Mouse (Mus musculus): Measurements from ENCODE around the gene Nudt9. TPM values are rescaled to one million over a fixed set of nuclear protein-coding genes. Genes with fewer than 3 reads are reported as not detected.

The Nudt9 gene
- 48.4 and 53.9 TPM in 2 replicates for polyA plus RNA-seq (2014; fragmentation: Nextera tagmentation; extraction: Ambion mirVana)

DNA sequence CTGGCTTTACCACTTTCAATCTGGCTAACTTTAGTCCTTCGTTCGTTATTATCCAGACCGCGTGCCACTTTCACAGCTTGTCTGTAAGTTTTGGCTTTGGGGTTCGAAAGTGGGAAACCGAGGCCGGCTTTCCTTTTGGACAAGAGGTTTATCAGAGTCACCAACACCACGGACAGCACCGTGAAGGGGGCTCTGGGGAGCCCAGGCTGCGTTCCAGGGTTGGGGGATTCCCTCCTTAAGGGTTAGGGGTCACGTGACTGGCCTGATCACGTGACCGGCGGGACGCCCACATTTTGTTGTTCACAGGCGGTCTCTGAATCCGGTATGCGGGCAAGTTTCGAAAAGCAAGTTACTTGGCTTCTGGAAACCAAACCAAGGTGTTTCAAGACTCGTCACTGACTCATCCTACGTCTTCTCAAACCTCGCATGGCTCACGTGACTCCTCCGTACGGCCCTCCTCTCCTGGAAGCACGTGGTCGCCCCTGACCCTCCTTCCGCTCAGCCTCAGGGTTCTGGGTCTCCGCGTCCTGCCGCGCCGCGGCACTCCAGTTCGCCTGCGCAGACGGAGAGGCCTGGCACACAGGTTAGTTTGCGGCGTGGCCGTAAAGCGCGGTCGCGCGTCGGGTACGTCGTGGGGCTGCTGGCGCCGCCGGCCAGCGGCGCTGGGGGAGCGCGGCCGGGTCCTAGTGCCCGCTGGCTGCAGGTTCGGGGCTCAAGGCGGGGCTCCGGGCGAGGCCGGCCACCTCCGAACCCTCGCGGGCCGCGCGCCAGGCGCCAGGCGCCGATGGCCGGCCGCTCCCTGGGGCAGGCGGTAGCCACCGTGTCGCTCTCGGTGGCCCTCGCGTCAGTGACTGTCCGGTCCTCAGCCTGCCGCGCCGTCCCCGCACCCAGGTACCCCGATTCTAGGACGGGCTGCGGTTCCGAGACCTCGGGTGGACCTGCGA lies at the start of gene Nudt9:
Gene Nudt9 (plus strand): TSS at position 51 of the 944 bp plus-strand sequence.
- Histone ChIP-seq H3K9me3 (ENCODE audit: control insufficient read depth, low read length) (no peaks in the 10 kb centered on the region), H3K4me2 (ENCODE audit: low read length) (peak within 1 kb of the TSS; percentile 82), H3K4me1 (ENCODE audit: control insufficient read depth in 2 of 2, insufficient read depth in 2 of 2, low read length in 2 of 2) (peaks cover 7 to 27% of the 10 kb centered on the region in 2 experiments), H3K27ac (replicated peaks in 1 of 2; ENCODE audit: control insufficient read depth in 1 of 2, insufficient read depth in 1 of 2, low read depth in 2 of 2, low read length in 2 of 2) (peak within 1 kb of the TSS; percentile 72 to 88), H3K4me3 (ENCODE audit: control insufficient read depth in 1 of 2, insufficient read depth in 1 of 2, low read depth in 1 of 2, low read length in 2 of 2) (peak within 1 kb of the TSS; percentile 75 to 76), H3K36me3 (ENCODE audit: control insufficient read depth, insufficient read depth, low read length) (peaks cover 12% of the 10 kb centered on the region), H3K9ac (ENCODE audit: low read length) (peak within 1 kb of the TSS; percentile 89), H3K27me3 (ENCODE audit: control insufficient read depth, insufficient read depth, low read length) (no peaks in the 10 kb centered on the region)
- peak; percentile 96 for ATAC-seq (ENCODE audit: insufficient number of reproducible peaks, insufficient read depth, low FRiP score, low read depth)
- 4% methylated on average over 89 of the region's 90 CpGs for WGBS

DNA sequence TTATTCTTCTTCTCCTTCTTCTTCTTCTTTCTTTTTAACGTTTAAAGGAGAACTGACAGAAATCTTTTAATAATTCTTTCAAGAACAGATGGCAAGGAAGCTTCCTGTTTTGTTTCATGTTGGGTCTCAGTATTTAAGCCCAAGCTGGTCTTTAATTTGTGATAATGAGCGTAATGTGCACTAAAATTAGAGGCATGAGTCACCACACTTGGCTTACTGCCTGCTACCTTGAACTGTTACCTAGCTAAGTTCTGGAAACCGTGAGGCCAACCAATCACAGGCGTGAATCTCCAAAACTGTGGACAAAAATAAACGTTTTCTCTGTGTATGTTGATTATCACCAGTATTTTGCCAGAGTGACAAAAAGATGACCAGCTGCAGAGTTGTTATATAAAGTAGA lies 47.4 kb upstream of the Nudt9 start:
- H3K36me3 ChIP-seq (ENCODE audit: control insufficient read depth, insufficient read depth, low read length) = peaks cover 27% of the 10 kb centered on the region
- H3K9ac ChIP-seq (ENCODE audit: low read length) = peak overlapping the region; percentile 5; the same call in 1 of the 2 replicates
- peaks cover 0 to 3% of the 10 kb centered on the region in 2 experiments; a peak in 1 of 4 replicates for H3K4me1 ChIP-seq (ENCODE audit: control insufficient read depth in 2 of 2, insufficient read depth in 2 of 2, low read length in 2 of 2)
- no peaks in the 10 kb centered on the region for H3K9me3 ChIP-seq (ENCODE audit: control insufficient read depth, low read length)
- peak overlapping the region; percentile 27; the same call in 1 of the 2 replicates for H3K4me2 ChIP-seq (ENCODE audit: low read length)
- no peak overlapping the region for H3K4me3 ChIP-seq (ENCODE audit: control insufficient read depth in 1 of 2, insufficient read depth in 1 of 2, low read depth in 1 of 2, low read length in 2 of 2)
- no peaks in the 10 kb centered on the region for H3K27me3 ChIP-seq (ENCODE audit: control insufficient read depth, insufficient read depth, low read length)
- no peak for ATAC-seq (ENCODE audit: insufficient number of reproducible peaks, insufficient read depth, low FRiP score, low read depth)
- WGBS = 32% methylated on average over 5 of the region's 5 CpGs
- peak overlapping the region; percentile 34 to 73; a peak in 3 of 4 replicates for H3K27ac ChIP-seq (replicated peaks in 1 of 2; ENCODE audit: control insufficient read depth in 1 of 2, insufficient read depth in 1 of 2, low read depth in 2 of 2, low read length in 2 of 2)

- Histone ChIP-seq H3K27me3 (ENCODE audit: control insufficient read depth, insufficient read depth, low read length) (no peaks in the 10 kb centered on the region), H3K4me1 (ENCODE audit: control insufficient read depth in 2 of 2, insufficient read depth in 2 of 2, low read length in 2 of 2) (peaks cover 0 to 3% of the 10 kb centered on the region in 2 experiments; a peak in 1 of 4 replicates), H3K36me3 (ENCODE audit: control insufficient read depth, insufficient read depth, low read length) (peaks cover 28% of the 10 kb centered on the region), H3K9me3 (ENCODE audit: control insufficient read depth, low read length) (no peaks in the 10 kb centered on the region), H3K4me2 (ENCODE audit: low read length) (no peak overlapping the region), H3K9ac (ENCODE audit: low read length) (no peak overlapping the region), H3K4me3 (ENCODE audit: control insufficient read depth in 1 of 2, insufficient read depth in 1 of 2, low read depth in 1 of 2, low read length in 2 of 2) (no peak overlapping the region), H3K27ac (replicated peaks in 1 of 2; ENCODE audit: control insufficient read depth in 1 of 2, insufficient read depth in 1 of 2, low read depth in 2 of 2, low read length in 2 of 2) (peak overlapping the region in 1 of 2 experiments; percentile 34; a peak in 1 of 4 replicates)
- WGBS = 4% methylated on average over 5 of the region's 5 CpGs
- ATAC-seq (ENCODE audit: insufficient number of reproducible peaks, insufficient read depth, low FRiP score, low read depth) = no peak
These were observed 46.4 kb upstream of the Nudt9 start for GRCm38 (mm10) chr5:103999738-104000137.

- no peaks in the 10 kb centered on the region for H3K27me3 ChIP-seq (ENCODE audit: control insufficient read depth, insufficient read depth, low read length)
- H3K4me3 ChIP-seq (ENCODE audit: control insufficient read depth in 1 of 2, insufficient read depth in 1 of 2, low read depth in 1 of 2, low read length in 2 of 2) = no peak overlapping the region
- H3K9ac ChIP-seq (ENCODE audit: low read length) = no peak overlapping the region
- H3K4me2 ChIP-seq (ENCODE audit: low read length) = no peak overlapping the region
- H3K27ac ChIP-seq (replicated peaks in 1 of 2; ENCODE audit: control insufficient read depth in 1 of 2, insufficient read depth in 1 of 2, low read depth in 2 of 2, low read length in 2 of 2) = no peak overlapping the region
- no peaks in the 10 kb centered on the region for H3K9me3 ChIP-seq (ENCODE audit: control insufficient read depth, low read length)
- WGBS = 50% methylated on average over 18 of the region's 18 CpGs
- H3K4me1 ChIP-seq (ENCODE audit: control insufficient read depth in 2 of 2, insufficient read depth in 2 of 2, low read length in 2 of 2) = peaks cover 0 to 3% of the 10 kb centered on the region in 2 experiments; a peak in 1 of 4 replicates
- peaks cover 47% of the 10 kb centered on the region for H3K36me3 ChIP-seq (ENCODE audit: control insufficient read depth, insufficient read depth, low read length)
- no peak for ATAC-seq (ENCODE audit: insufficient number of reproducible peaks, insufficient read depth, low FRiP score, low read depth)
These were observed 43.4 kb upstream of the Nudt9 start for GRCm38 (mm10) chr5:104002549-104003255.

- Histone ChIP-seq H3K9me3 (ENCODE audit: control insufficient read depth, low read length) (no peaks in the 10 kb centered on the region), H3K4me3 (ENCODE audit: control insufficient read depth in 1 of 2, insufficient read depth in 1 of 2, low read depth in 1 of 2, low read length in 2 of 2) (no peak overlapping the region), H3K27ac (replicated peaks in 1 of 2; ENCODE audit: control insufficient read depth in 1 of 2, insufficient read depth in 1 of 2, low read depth in 2 of 2, low read length in 2 of 2) (no peak overlapping the region), H3K4me1 (ENCODE audit: control insufficient read depth in 2 of 2, insufficient read depth in 2 of 2, low read length in 2 of 2) (peaks cover 0 to 3% of the 10 kb centered on the region in 2 experiments; a peak in 1 of 4 replicates), H3K27me3 (ENCODE audit: control insufficient read depth, insufficient read depth, low read length) (no peaks in the 10 kb centered on the region), H3K36me3 (ENCODE audit: control insufficient read depth, insufficient read depth, low read length) (peaks cover 54% of the 10 kb centered on the region), H3K9ac (ENCODE audit: low read length) (no peak overlapping the region), H3K4me2 (ENCODE audit: low read length) (no peak overlapping the region)
- ATAC-seq (ENCODE audit: insufficient number of reproducible peaks, insufficient read depth, low FRiP score, low read depth) = no peak
- WGBS = 54% methylated on average over 15 of the region's 15 CpGs
These were observed 42.7 kb upstream of the Nudt9 start for GRCm38 (mm10) chr5:104003256-104003931.

- peaks cover 0 to under 1% of the 10 kb centered on the region in 2 experiments; a peak in 1 of 4 replicates for H3K4me1 ChIP-seq (ENCODE audit: control insufficient read depth in 2 of 2, insufficient read depth in 2 of 2, low read length in 2 of 2)
- no peak overlapping the region for H3K9ac ChIP-seq (ENCODE audit: low read length)
- WGBS = 84% methylated on average over 2 of the region's 2 CpGs
- H3K4me2 ChIP-seq (ENCODE audit: low read length) = no peak overlapping the region
- no peaks in the 10 kb centered on the region for H3K27me3 ChIP-seq (ENCODE audit: control insufficient read depth, insufficient read depth, low read length)
- H3K27ac ChIP-seq (replicated peaks in 1 of 2; ENCODE audit: control insufficient read depth in 1 of 2, insufficient read depth in 1 of 2, low read depth in 2 of 2, low read length in 2 of 2) = no peak overlapping the region
- no peak for ATAC-seq (ENCODE audit: insufficient number of reproducible peaks, insufficient read depth, low FRiP score, low read depth)
- no peaks in the 10 kb centered on the region for H3K9me3 ChIP-seq (ENCODE audit: control insufficient read depth, low read length)
- H3K36me3 ChIP-seq (ENCODE audit: control insufficient read depth, insufficient read depth, low read length) = peaks cover 57% of the 10 kb centered on the region
- H3K4me3 ChIP-seq (ENCODE audit: control insufficient read depth in 1 of 2, insufficient read depth in 1 of 2, low read depth in 1 of 2, low read length in 2 of 2) = no peak overlapping the region
These were observed 42.2 kb upstream of the Nudt9 start for GRCm38 (mm10) chr5:104003955-104004354.

DNA sequence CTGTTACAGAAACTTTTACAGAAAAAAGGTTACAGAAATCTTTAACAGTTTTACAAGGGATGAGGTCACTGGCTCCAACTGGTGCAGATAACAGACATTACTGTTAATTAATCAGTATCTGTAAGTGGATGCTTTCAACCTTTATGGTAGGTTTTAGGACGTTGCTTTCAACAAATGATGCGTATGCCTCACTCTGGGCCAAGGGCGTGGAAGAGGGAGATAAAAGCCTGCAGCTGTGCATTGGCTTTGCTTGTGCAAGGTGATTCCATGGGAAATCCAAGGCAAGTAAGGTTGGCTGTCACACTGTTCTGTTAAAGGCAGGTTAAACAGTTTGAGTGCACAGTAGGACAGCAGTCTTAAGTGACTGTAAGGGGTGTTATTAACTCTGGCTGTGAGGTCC lies 39.3 kb upstream of the Nudt9 start:
- 68% methylated on average over 3 of the region's 3 CpGs for WGBS

More for the DNA sequence above, 39.3 kb upstream of the Nudt9 start:
- Histone ChIP-seq H3K4me2 (ENCODE audit: low read length) (no peak overlapping the region), H3K27ac (replicated peaks in 1 of 2; ENCODE audit: control insufficient read depth in 1 of 2, insufficient read depth in 1 of 2, low read depth in 2 of 2, low read length in 2 of 2) (no peak overlapping the region), H3K4me1 (ENCODE audit: control insufficient read depth in 2 of 2, insufficient read depth in 2 of 2, low read length in 2 of 2) (peaks cover 0 to 4% of the 10 kb centered on the region in 2 experiments; a peak in 1 of 4 replicates), H3K36me3 (ENCODE audit: control insufficient read depth, insufficient read depth, low read length) (peaks cover 62% of the 10 kb centered on the region), H3K9me3 (ENCODE audit: control insufficient read depth, low read length) (no peaks in the 10 kb centered on the region), H3K27me3 (ENCODE audit: control insufficient read depth, insufficient read depth, low read length) (no peaks in the 10 kb centered on the region), H3K9ac (ENCODE audit: low read length) (no peak overlapping the region), H3K4me3 (ENCODE audit: control insufficient read depth in 1 of 2, insufficient read depth in 1 of 2, low read depth in 1 of 2, low read length in 2 of 2) (no peak overlapping the region)
- no peak for ATAC-seq (ENCODE audit: insufficient number of reproducible peaks, insufficient read depth, low FRiP score, low read depth)
